Mouse (Mus musculus): Measurements from ENCODE around the gene Zfp9. TPM values are rescaled to one million over a fixed set of nuclear protein-coding genes. Genes with fewer than 3 reads are reported as not detected.

Gene Zfp9
- polyA plus RNA-seq, 1 experiment from 2014 or later: 7.7 TPM

DNA sequence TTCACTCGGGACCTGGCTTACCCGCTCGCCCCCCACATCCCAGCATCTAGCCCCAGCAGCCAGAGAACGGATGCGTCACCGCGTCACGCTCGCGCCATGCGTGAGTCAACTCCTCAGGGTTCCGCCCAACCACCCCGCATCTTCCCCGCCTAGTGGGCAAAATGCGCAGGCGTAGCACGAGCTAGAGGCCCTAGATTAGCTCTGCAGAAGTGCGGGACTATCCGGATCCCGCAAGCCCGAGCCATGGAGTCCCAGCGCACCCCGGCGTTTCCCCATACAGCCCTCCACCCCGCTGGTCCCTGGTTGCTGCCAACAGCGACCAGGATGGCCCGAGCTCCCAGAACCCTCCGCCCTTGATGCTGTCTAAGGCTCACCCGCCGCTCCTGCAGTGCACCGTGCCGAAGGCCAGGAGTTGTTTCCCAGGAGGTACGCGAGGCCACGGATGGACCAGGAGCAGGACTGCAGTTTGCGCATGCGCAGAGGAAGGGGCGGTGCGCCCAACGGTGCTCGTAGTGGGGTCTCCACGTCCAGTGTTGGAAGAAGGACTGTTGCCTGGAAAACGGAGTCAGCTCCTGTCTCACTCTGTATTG lies 24.0 kb downstream of the Zfp9 start, which contains the start of gene Zfp248:
Zfp248 (minus strand) TSS at position 487 of the 590 bp plus-strand sequence.
- ATAC-seq: peak; percentile 99
- Histone ChIP-seq H3K4me2 (ENCODE audit: low read length) (peak within 1 kb of the TSS; percentile 70), H3K27ac (ENCODE audit: low read depth, low read length) (peak within 1 kb of the TSS; percentile 97), H3K27me3 (replicated peaks; ENCODE audit: control insufficient read depth, insufficient read depth, low read length) (no peaks in the 10 kb centered on the region), H3K36me3 (ENCODE audit: control insufficient read depth, insufficient read depth, low read length) (no peaks in the 10 kb centered on the region), H3K9ac (ENCODE audit: low read length) (peak within 1 kb of the TSS; percentile 89), H3K4me3 (ENCODE audit: low read depth, low read length) (peak within 1 kb of the TSS; percentile 62), H3K9me3 (replicated peaks; ENCODE audit: control insufficient read depth, low read length) (no peaks in the 10 kb centered on the region), H3K4me1 (ENCODE audit: control insufficient read depth, insufficient read depth, low read length) (0 out of 2 replicates have a peak, but pooled peaks cover 5% of the 10 kb centered on the region)
- peak; percentile 96 for DNase-seq (ENCODE audit: low spot score)
- under 1% methylated on average over 43 of the region's 43 CpGs for WGBS

DNA sequence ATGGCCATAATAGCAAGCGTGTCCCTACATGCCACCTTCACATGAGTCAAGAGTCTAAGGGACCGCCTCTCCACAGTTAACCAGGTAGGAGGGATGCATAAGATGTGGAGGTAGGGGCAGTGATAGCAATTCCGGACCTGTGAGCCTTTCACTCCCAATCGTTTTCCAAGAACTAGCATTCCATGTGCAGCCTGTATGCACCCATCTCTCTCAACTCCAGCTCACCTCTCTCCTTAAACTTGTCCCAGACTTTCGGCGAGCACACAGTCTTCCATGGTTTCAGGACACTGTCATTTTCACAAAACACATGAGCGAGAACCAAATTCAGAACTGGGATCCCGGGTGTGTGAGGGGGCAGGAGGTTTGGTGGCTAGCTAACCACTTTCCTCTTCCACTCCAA lies 24.7 kb downstream of the Zfp9 start:
- H3K36me3 ChIP-seq (ENCODE audit: control insufficient read depth, insufficient read depth, low read length): no peaks in the 10 kb centered on the region
- DNase-seq (ENCODE audit: low spot score): no peak
- H3K27me3 ChIP-seq (replicated peaks; ENCODE audit: control insufficient read depth, insufficient read depth, low read length): no peaks in the 10 kb centered on the region
- H3K9me3 ChIP-seq (replicated peaks; ENCODE audit: control insufficient read depth, low read length): no peaks in the 10 kb centered on the region
- H3K4me2 ChIP-seq (ENCODE audit: low read length): peak overlapping the region; percentile 70
- peak overlapping the region; percentile 97; the same call in 1 of the 2 replicates for H3K27ac ChIP-seq (ENCODE audit: low read depth, low read length)
- H3K4me3 ChIP-seq (ENCODE audit: low read depth, low read length): peak overlapping the region; percentile 62
- WGBS: 44% methylated on average over 8 of the region's 8 CpGs
- H3K9ac ChIP-seq (ENCODE audit: low read length): peak overlapping the region; percentile 89
- 0 out of 2 replicates have a peak, but pooled peaks cover 5% of the 10 kb centered on the region for H3K4me1 ChIP-seq (ENCODE audit: control insufficient read depth, insufficient read depth, low read length)
- no peak for ATAC-seq

DNA sequence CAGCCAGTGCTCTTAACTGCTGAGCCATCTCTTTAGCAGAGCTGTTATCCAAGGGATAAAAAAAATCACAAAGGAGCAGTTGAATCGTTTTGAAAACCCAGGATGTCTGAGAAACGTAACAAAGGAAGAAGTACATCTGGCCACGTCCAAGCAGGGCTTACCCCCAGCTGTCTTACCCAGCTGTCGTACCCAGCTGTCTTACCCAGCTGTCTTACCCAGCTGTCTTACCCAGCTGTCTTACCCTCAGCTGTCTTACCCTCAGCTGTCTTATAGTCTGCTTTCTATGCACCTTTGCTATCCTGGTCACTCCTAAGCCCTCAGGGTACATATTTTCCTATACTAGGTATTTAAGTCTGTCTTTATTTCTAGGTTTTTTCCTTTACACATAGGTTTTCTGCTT lies 47.6 kb downstream of the Zfp9 start:
- 93% methylated on average over 4 of the region's 4 CpGs for WGBS
- Histone ChIP-seq H3K4me3 (ENCODE audit: low read depth, low read length) (no peak overlapping the region), H3K36me3 (ENCODE audit: control insufficient read depth, insufficient read depth, low read length) (peaks cover 39% of the 10 kb centered on the region), H3K9ac (ENCODE audit: low read length) (no peak overlapping the region), H3K27me3 (replicated peaks; ENCODE audit: control insufficient read depth, insufficient read depth, low read length) (no peaks in the 10 kb centered on the region), H3K9me3 (replicated peaks; ENCODE audit: control insufficient read depth, low read length) (peaks cover 4% of the 10 kb centered on the region; the same call in 1 of the 2 replicates), H3K27ac (ENCODE audit: low read depth, low read length) (no peak overlapping the region), H3K4me2 (ENCODE audit: low read length) (no peak overlapping the region), H3K4me1 (ENCODE audit: control insufficient read depth, insufficient read depth, low read length) (no peaks in the 10 kb centered on the region)
- no peak for DNase-seq (ENCODE audit: low spot score)
- ATAC-seq: no peak

DNA sequence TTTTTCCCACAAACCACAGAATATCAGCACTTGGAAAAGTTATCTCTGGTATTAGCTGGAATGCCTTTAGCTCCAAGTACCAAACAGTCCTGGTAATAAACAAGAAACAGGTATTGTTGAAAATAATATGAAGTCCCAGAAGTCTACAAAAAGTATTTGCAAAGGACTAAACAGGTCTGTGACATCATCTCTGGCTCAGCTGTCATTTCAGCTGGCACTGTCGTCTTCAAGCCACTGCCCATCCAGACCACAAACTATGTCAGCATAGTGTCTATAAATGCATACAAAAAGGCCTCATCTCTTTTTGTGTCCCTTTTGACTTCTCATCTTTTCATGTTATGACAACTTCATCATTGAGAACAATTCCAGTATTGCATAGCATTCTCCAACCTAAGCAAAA lies 52.5 kb downstream of the Zfp9 start:
- Histone ChIP-seq H3K27me3 (replicated peaks; ENCODE audit: control insufficient read depth, insufficient read depth, low read length) (no peaks in the 10 kb centered on the region), H3K4me1 (ENCODE audit: control insufficient read depth, insufficient read depth, low read length) (no peaks in the 10 kb centered on the region), H3K9me3 (replicated peaks; ENCODE audit: control insufficient read depth, low read length) (peaks cover 4% of the 10 kb centered on the region; the same call in 1 of the 2 replicates), H3K4me3 (ENCODE audit: low read depth, low read length) (no peak overlapping the region), H3K9ac (ENCODE audit: low read length) (no peak overlapping the region), H3K4me2 (ENCODE audit: low read length) (no peak overlapping the region), H3K27ac (ENCODE audit: low read depth, low read length) (no peak overlapping the region), H3K36me3 (ENCODE audit: control insufficient read depth, insufficient read depth, low read length) (peaks cover 33% of the 10 kb centered on the region)
- no peak for ATAC-seq
- 92% methylated on average over 1 of the region's 1 CpGs for WGBS
- DNase-seq (ENCODE audit: low spot score): no peak

DNA sequence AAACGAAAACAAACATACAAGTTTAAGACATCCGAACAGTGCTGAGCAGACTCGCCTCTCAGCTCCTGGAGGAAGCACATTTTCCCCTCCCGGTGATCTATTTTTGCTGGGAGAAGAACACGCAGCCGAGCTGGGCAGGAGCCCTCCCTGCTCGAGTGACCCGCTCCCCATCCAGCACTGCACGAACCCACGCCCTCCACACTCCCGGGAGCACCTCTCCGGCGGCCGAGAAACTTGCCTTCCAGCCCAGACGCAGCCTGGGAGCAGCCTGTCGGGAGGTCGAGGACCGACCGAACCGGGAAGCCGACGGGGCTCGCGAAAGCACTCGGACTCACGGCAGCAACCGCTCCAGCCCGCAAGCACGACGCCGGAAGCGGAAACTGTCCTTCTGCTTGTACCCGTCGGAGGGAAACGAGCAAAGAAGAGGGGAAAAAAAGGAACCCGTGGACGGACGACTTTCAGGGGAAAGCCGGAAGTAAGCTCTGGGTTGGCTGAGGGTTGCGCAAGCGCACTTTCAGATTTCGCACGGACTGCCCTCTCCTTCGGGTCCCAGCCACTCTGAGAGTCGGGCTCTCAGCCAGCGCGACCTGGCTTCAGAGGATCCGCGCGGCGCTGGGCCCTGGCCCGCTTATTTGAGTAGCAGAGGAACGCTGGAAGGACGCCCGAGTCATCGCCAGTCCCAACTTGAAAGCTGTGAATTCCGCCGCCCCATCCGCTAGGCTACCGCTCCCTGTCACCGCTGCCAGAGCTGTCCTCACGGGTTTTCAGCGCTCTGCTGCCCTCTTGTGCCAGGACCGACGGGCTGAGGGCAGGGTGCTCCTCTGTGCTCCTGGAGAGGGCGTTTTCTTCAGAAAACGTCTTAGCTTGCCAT lies 59.8 kb downstream of the Zfp9 start, which contains the start of gene Bms1:
Bms1 (minus strand) TSS at position 425 of the 871 bp plus-strand sequence.
- ATAC-seq (peak; percentile 97), DNase-seq (ENCODE audit: low spot score) (peak; percentile 98)
- H3K9me3 ChIP-seq (replicated peaks; ENCODE audit: control insufficient read depth, low read length): no peaks in the 10 kb centered on the region
- no peaks in the 10 kb centered on the region for H3K27me3 ChIP-seq (replicated peaks; ENCODE audit: control insufficient read depth, insufficient read depth, low read length)
- 0 out of 2 replicates have a peak, but pooled peaks cover 3% of the 10 kb centered on the region for H3K4me1 ChIP-seq (ENCODE audit: control insufficient read depth, insufficient read depth, low read length)
- H3K27ac ChIP-seq (ENCODE audit: low read depth, low read length): peak within 1 kb of the TSS; percentile 85
- H3K4me2 ChIP-seq (ENCODE audit: low read length): peak within 1 kb of the TSS; percentile 67
- peaks cover 30% of the 10 kb centered on the region for H3K36me3 ChIP-seq (ENCODE audit: control insufficient read depth, insufficient read depth, low read length)
- WGBS: under 1% methylated on average over 67 of the region's 67 CpGs
- peak within 1 kb of the TSS; percentile 92 for H3K4me3 ChIP-seq (ENCODE audit: low read depth, low read length)
- peak within 1 kb of the TSS; percentile 88 for H3K9ac ChIP-seq (ENCODE audit: low read length)

Small RNA genes lying within 50 kb of the gene (microRNA-seq; reads per million reads assigned to microRNA genes)
- not detected for gene Gm25953

Other genes starting within 250 kb of the Zfp9 start
- gene Bms1, start 59.8 kb downstream of the Zfp9 start, polyA plus RNA-seq (2014; fragmentation: Nextera tagmentation; extraction: Ambion mirVana): 17.3 and 21.0 TPM in 2 replicates
- 8.0 and 12.4 TPM in 2 replicates for gene Zfp248, start 23.8 kb downstream of the Zfp9 start, polyA plus RNA-seq (2014; fragmentation: Nextera tagmentation; extraction: Ambion mirVana)
- 12.9 and 17.3 TPM in 2 replicates for gene Ankrd26, start 82.9 kb upstream of the Zfp9 start, polyA plus RNA-seq (2014; fragmentation: Nextera tagmentation; extraction: Ambion mirVana)